Mouse (Mus musculus) c-Kit-positive CD71-positive TER-119-positive erythroid progenitor cells, embryonic 14.5 days (primary cell): ENCODE results near the gene Ctnnal1.
A peak's percentile ranks its signal among the peaks of the same experiment; 100 is the strongest.

Experiments
- DNase-seq: peaks from one replicate; pipeline ENCODE4 v3.0.0-alpha.2; 2013; ENCODE audit warnings: low spot score

Ctnnal1 gene

GRCm38 (mm10) chr4:56861551-56861950 lies 3.4 kb downstream of the Ctnnal1 start:
- DNase-seq = no peak

GRCm38 (mm10) chr4:56858733-56859132 lies 6.3 kb downstream of the Ctnnal1 start:
- DNase-seq = no peak

- no peak for DNase-seq
Observed at GRCm38 (mm10) chr4:56856371-56856949, 8.5 kb downstream of the Ctnnal1 start.

GRCm38 (mm10) chr4:56855935-56856334 lies 9.1 kb downstream of the Ctnnal1 start:
- DNase-seq = no peak

- no peak for DNase-seq
Observed at GRCm38 (mm10) chr4:56850724-56851123, 14.3 kb downstream of the Ctnnal1 start.

GRCm38 (mm10) chr4:56848044-56848443 lies 16.9 kb downstream of the Ctnnal1 start:
- no peak for DNase-seq

GRCm38 (mm10) chr4:56847400-56847799 lies 17.6 kb downstream of the Ctnnal1 start:
- DNase-seq = no peak

- no peak for DNase-seq
Observed at GRCm38 (mm10) chr4:56845896-56846533, 19.0 kb downstream of the Ctnnal1 start.

- no peak for DNase-seq
Observed at GRCm38 (mm10) chr4:56844911-56845310, 20.1 kb downstream of the Ctnnal1 start.

- no peak for DNase-seq
Observed at GRCm38 (mm10) chr4:56843963-56844362, 21.0 kb downstream of the Ctnnal1 start.

GRCm38 (mm10) chr4:56842501-56842900 lies 22.5 kb downstream of the Ctnnal1 start:
- DNase-seq = no peak

- DNase-seq = no peak
Observed at GRCm38 (mm10) chr4:56840297-56840696, 24.7 kb downstream of the Ctnnal1 start.

- no peak for DNase-seq
Observed at GRCm38 (mm10) chr4:56837661-56838060, 27.3 kb downstream of the Ctnnal1 start.

GRCm38 (mm10) chr4:56831998-56832397 lies 33.0 kb downstream of the Ctnnal1 start:
- no peak for DNase-seq

GRCm38 (mm10) chr4:56831013-56831609 lies 33.9 kb downstream of the Ctnnal1 start:
- no peak for DNase-seq

GRCm38 (mm10) chr4:56829511-56829921 lies 35.5 kb downstream of the Ctnnal1 start:
- DNase-seq = no peak

GRCm38 (mm10) chr4:56828932-56829331 lies 36.1 kb downstream of the Ctnnal1 start:
- no peak for DNase-seq

- no peak for DNase-seq
Observed at GRCm38 (mm10) chr4:56824231-56824630, 40.8 kb downstream of the Ctnnal1 start.

GRCm38 (mm10) chr4:56820017-56820550 lies 44.9 kb downstream of the Ctnnal1 start:
- peak; percentile 23 for DNase-seq

GRCm38 (mm10) chr4:56815131-56815530 lies 49.9 kb downstream of the Ctnnal1 start:
- no peak for DNase-seq

- DNase-seq = no peak
Observed at GRCm38 (mm10) chr4:56812096-56812495, 52.9 kb downstream of the Ctnnal1 start.

- no peak for DNase-seq
Observed at GRCm38 (mm10) chr4:56811642-56812041, 53.3 kb downstream of the Ctnnal1 start.

- DNase-seq = no peak
Observed at GRCm38 (mm10) chr4:56809050-56809449, 55.9 kb downstream of the Ctnnal1 start.
